Mouse (Mus musculus) spleen, adult 2 months (tissue): ENCODE data around the gene Plekhg1. TPM values are rescaled to one million over a fixed set of nuclear protein-coding genes. Genes with fewer than 3 reads are reported as not detected.

Experiments used
- DNase-seq, 2 experiments: peaks; one replicate each; pipeline versions ENCODE4 v3.0.0 to v3.0.0-alpha.2; 2012 to 2021; ENCODE audit warnings: low spot score in 2 of 2, low read depth in 1 of 2
- H3K27ac ChIP-seq: fragments of 200-500 bp; 2 replicates; pipeline ENCODE4 v1.5.1; 2012; ENCODE audit warnings: low read length, inconsistent platforms; ENCODE audit not compliant: insufficient read depth
- H3K27me3 ChIP-seq: fragments of 200-500 bp; 2 replicates; pipeline ENCODE4 v1.6.1; 2012; ENCODE audit warnings: mild to moderate bottlenecking, moderate library complexity, low read length, inconsistent platforms; ENCODE audit not compliant: control insufficient read depth, insufficient read depth
- H3K36me3 ChIP-seq: fragments of 200-500 bp; 2 replicates; pipeline ENCODE4 v1.6.1; 2012; ENCODE audit warnings: mild to moderate bottlenecking, low read length, inconsistent platforms; ENCODE audit not compliant: control insufficient read depth, insufficient read depth
- H3K4me1 ChIP-seq: fragments of 200-500 bp; 2 replicates; pipeline ENCODE4 v1.6.1; 2011; ENCODE audit warnings: inconsistent platforms; ENCODE audit not compliant: control insufficient read depth, insufficient read depth, insufficient read length
- H3K4me3 ChIP-seq: fragments of 200-500 bp; 2 replicates; pipeline ENCODE4 v1.5.1; 2011; ENCODE audit warnings: mild to moderate bottlenecking, inconsistent platforms; ENCODE audit not compliant: insufficient read depth, insufficient read length; ENCODE audit errors: extremely low read depth
- CTCF ChIP-seq: fragments of 200-500 bp; IDR thresholded peaks from 2 replicates; pipeline ENCODE4 v1.5.1; 2011; ENCODE audit warnings: mild to moderate bottlenecking, inconsistent platforms; ENCODE audit not compliant: insufficient read depth, insufficient read length, insufficient replicate concordance; ENCODE audit errors: extremely low read depth
- POLR2A ChIP-seq: fragments of 200-500 bp; IDR thresholded peaks from 2 replicates; pipeline ENCODE4 v1.6.1; 2011; ENCODE audit warnings: low read depth, low read length, inconsistent platforms
- WGBS: fragments of 180-500 bp; shearing (Covaris S2); methylation state at CpG from one replicate; pipeline ENCODE4 v1.1.7; 2018; 5-methylcytosine and 5-hydroxymethylcytosine counted together
- polyA plus RNA-seq: library from polyadenylated mRNA; depleted of rRNA; stranded (reverse); fragments of >200 nt; gene quantifications from 2 replicates; pipeline ENCODE4 v1.2.3, GENCODE M21; 2012

Gene Plekhg1
- polyA plus RNA-seq, 1 experiment = 2.0 TPM

DNA sequence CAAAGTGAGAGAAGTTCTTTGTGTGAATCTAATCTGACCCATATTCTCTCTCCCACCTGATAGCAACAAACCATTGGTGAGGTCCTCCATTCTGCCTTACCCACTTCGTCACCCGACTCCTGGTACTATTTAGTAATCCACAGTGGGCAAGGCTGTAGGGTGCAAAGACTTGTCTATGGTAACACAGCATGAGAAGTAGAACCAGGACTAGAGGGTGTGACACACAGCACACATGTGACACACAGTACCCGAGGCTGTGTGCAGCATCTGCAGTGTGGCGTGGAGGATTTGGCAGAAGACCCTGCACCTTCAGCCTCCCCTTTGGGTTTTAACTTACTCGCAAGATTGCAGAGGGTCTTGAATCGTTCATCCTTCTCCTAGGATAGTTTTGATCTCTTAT lies 85.9 kb downstream of the Plekhg1 start:
- no peak for DNase-seq
- 92% methylated on average over 6 of the region's 6 CpGs for WGBS
- no peak for TF ChIP-seq CTCF
- no peak for TF ChIP-seq POLR2A
- no peaks in the 10 kb centered on the region for H3K4me1 ChIP-seq
- H3K36me3 ChIP-seq = no peaks in the 10 kb centered on the region
- H3K4me3 ChIP-seq = no peak overlapping the region
- H3K27ac ChIP-seq = no peak overlapping the region
- no peaks in the 10 kb centered on the region for H3K27me3 ChIP-seq

DNA sequence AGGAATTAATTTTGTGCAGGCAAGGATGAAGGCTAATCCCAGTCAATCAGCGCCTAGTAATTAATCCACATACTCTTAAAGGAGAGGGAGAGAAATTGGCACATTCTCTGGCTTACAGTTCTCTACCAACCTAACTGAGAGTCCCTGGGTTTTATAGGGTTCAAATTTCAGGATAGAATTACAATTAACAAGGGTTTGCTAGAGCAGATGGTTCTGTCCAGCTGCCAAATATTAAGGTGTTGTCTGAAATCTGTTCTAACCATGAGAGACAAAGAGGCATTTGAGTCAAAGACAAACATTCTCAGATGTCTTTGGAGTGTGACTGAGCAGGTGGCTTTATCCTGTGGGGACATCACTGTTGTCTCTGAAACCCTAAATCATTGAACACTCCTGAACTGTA lies 87.2 kb downstream of the Plekhg1 start:
- H3K4me3 ChIP-seq = no peak overlapping the region
- H3K36me3 ChIP-seq = no peaks in the 10 kb centered on the region
- TF ChIP-seq POLR2A = no peak
- no peak for TF ChIP-seq CTCF
- no peak for DNase-seq
- no peak overlapping the region for H3K27ac ChIP-seq
- WGBS = 84% methylated on average over 1 of the region's 1 CpGs
- H3K4me1 ChIP-seq = no peaks in the 10 kb centered on the region
- no peaks in the 10 kb centered on the region for H3K27me3 ChIP-seq

DNA sequence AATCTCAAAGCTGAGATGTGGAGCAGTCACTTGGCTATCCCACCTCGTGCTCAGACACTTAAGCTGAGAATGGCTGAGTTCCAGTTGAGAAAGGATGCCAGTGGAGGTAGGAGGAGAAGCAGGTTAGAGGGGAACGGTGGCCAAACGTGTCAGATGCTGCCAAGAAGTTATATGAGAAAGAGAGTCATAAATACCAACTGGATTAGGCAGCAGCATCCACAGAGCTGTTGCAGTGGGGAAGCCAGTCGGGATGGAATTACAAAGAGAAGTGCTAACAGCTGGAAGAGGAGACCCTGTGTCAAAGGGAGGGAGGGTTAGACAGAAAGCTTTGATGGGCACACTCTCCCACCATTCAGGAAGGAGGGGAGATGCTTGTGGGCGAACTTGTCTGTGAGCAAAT lies 89.3 kb downstream of the Plekhg1 start:
- TF ChIP-seq CTCF = no peak
- no peak for TF ChIP-seq POLR2A
- Histone ChIP-seq H3K36me3 (no peaks in the 10 kb centered on the region), H3K4me3 (no peak overlapping the region), H3K27ac (no peak overlapping the region), H3K27me3 (no peaks in the 10 kb centered on the region), H3K4me1 (no peaks in the 10 kb centered on the region)
- no peak for DNase-seq
- WGBS = 71% methylated on average over 5 of the region's 5 CpGs

DNA sequence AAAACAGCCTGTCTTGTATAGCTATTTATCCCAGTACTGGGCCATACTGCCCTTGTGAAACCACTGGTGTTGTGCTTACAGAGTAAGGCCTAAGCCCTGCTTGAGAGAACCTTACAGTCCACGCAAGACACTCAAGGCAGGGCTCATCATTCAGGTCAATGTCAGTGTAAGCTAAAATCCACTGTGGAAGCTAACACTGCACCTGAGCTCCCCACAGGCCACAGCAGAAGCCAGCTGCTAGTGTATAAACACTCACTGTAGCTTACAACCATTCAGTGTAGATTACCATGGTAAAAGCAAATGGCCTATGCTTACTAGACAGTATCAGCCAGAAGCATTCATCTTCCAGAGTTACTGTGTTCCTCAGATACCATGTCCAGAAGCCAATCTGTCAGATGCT lies 90.5 kb downstream of the Plekhg1 start:
- no peaks in the 10 kb centered on the region for H3K36me3 ChIP-seq
- no peaks in the 10 kb centered on the region for H3K27me3 ChIP-seq
- H3K27ac ChIP-seq = no peak overlapping the region
- H3K4me1 ChIP-seq = no peaks in the 10 kb centered on the region
- no peak for DNase-seq
- no peak overlapping the region for H3K4me3 ChIP-seq
- TF ChIP-seq CTCF (no peak), POLR2A (no peak)
- WGBS = 92% methylated on average over 1 of the region's 1 CpGs

DNA sequence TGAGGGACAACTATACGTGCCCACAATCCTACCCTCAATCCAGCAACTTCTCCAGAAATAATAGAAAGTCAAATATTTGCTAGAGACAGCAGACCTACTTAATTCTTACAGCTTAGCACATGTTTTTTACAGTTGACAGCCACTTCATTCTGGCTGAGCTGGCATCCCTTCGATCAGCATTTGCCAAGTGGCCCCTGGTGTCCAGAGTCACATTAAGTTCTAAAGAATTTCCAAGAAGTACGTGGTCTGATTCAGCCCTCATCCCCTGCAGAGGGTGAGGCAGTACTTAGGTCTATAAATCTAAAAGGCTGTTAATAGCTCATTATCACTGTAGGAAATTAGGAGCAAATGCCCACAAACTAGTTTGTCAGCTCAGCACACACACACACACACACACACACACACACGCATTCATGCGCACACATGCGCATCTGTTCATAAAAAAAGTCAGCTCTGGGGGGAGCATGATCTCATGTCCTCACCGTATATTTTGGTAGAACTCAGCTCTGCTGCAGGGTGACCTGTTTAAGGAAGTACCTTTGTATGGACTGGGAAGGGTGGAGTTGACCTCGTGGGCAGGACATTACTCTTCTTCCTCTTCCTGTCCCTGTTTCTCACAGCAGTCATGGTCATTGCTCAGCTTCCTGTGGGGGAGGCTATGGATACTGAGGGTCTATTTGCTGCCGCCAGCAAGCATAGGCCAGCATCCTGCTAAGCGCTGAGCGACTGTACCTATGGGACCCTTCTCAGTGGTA lies 91.6 kb downstream of the Plekhg1 start:
- TF ChIP-seq CTCF (no peak), POLR2A (no peak)
- Histone ChIP-seq H3K4me1 (no peaks in the 10 kb centered on the region), H3K4me3 (no peak overlapping the region), H3K27ac (no peak overlapping the region), H3K27me3 (no peaks in the 10 kb centered on the region), H3K36me3 (no peaks in the 10 kb centered on the region)
- WGBS = 76% methylated on average over 11 of the region's 11 CpGs
- no peak for DNase-seq

DNA sequence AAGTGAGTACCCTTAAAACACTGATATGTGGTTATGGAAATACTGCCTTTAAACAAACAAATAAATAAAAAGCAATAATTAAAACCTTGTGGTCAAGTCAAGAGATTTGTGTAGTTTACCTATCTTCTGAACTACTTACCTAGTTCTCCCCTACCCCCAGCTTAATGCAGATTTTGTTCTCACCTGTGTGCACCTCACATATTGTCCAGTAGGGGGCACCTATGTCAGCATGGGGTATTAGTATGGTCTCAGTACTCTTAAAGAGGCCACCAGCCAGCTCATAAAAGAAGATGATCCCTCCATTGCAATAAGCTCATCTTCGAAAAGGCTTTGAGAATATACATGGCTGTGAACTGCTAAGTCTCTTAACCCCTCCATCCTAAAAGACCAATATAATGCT lies 93.9 kb downstream of the Plekhg1 start:
- Histone ChIP-seq H3K27ac (no peak overlapping the region), H3K4me3 (no peak overlapping the region), H3K27me3 (no peaks in the 10 kb centered on the region), H3K36me3 (no peaks in the 10 kb centered on the region), H3K4me1 (no peaks in the 10 kb centered on the region)
- WGBS = 98% methylated on average over 1 of the region's 1 CpGs
- TF ChIP-seq CTCF (no peak), POLR2A (no peak)
- no peak for DNase-seq

DNA sequence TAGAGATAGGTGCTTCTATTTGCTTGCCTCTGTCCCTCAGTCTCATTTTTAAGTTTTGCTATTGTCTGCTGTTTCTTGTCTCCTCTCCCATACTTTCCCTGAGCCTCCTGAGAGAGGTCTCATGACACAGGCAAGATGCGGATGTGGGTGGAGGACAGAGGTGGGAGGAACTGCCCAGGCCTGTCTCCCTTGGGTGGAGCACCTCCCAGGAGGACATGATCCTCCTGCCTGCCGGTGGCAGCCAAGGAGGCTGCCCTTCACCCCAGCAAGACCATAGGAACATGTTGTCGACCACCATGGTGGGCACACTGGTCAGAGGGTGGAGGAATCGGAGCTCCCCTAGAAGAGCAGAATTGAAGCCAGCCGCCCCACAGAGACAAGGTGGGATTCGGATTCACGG lies 94.5 kb downstream of the Plekhg1 start:
- Histone ChIP-seq H3K36me3 (no peaks in the 10 kb centered on the region), H3K4me1 (no peaks in the 10 kb centered on the region), H3K27ac (no peak overlapping the region), H3K27me3 (no peaks in the 10 kb centered on the region), H3K4me3 (no peak overlapping the region)
- no peak for TF ChIP-seq CTCF
- no peak for TF ChIP-seq POLR2A
- no peak for DNase-seq
- 89% methylated on average over 7 of the region's 7 CpGs for WGBS
